Mouse (Mus musculus) gastrocnemius, postnatal 4 days (tissue): Measurements from ENCODE around the gene B3glct. TPM values are rescaled to one million over a fixed set of nuclear protein-coding genes. Genes with fewer than 3 reads are reported as not detected.

ENCODE experiments used
- DNase-seq, 2 experiments: peaks; one replicate each; pipeline ENCODE4 v3.0.0; 2021 to 2022; ENCODE audit warnings: low spot score in 2 of 2, mixed read lengths in 2 of 2
- total RNA-seq, 2 experiments: library from RNA; stranded (reverse); gene quantifications; 2 replicates each; pipeline ENCODE4 v1.2.3; 2021

The B3glct gene
- total RNA-seq, 2 experiments from 2014 or later = 10.3 to 11.5 TPM

DNA sequence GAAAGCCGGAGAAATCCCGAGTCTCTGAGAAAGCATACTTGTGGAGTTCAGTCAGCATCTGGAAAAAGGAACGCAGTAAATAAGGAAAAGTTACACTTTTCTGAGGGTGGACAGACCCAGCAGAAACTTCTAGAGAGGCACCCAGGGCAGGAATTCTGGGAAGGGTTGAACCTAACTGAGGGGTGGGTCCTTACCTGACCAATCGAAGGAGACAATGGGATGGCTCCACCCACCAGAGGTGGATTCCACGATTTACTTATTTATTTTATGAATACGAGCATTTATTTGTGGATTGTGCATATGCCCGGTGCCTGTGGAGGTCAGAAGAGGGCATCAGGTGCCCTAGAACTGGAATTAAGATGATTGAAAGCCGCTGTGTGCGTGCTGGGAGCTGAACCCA is 64.3 kb downstream of the B3glct start:
- DNase-seq = no peak

DNA sequence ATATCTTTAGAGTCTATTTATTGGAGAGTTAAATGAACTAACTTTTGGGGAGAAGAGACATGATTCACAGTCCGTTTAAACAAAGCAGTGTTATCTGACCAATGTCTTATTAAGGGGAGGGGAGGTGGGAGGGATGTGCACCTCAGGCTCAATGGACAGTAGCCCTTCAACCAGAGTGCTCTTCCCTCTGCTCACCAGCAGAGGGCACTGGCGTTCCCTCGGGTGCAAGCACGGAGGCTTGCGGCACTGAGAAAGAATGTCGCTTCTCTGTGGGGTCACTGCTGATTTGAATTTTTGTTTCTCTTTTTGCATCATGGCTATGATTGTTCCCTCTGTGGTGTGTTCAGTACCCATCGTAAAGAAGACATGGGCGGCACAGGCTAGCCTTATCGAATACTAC is 67.0 kb downstream of the B3glct start:
- no peak for DNase-seq

DNA sequence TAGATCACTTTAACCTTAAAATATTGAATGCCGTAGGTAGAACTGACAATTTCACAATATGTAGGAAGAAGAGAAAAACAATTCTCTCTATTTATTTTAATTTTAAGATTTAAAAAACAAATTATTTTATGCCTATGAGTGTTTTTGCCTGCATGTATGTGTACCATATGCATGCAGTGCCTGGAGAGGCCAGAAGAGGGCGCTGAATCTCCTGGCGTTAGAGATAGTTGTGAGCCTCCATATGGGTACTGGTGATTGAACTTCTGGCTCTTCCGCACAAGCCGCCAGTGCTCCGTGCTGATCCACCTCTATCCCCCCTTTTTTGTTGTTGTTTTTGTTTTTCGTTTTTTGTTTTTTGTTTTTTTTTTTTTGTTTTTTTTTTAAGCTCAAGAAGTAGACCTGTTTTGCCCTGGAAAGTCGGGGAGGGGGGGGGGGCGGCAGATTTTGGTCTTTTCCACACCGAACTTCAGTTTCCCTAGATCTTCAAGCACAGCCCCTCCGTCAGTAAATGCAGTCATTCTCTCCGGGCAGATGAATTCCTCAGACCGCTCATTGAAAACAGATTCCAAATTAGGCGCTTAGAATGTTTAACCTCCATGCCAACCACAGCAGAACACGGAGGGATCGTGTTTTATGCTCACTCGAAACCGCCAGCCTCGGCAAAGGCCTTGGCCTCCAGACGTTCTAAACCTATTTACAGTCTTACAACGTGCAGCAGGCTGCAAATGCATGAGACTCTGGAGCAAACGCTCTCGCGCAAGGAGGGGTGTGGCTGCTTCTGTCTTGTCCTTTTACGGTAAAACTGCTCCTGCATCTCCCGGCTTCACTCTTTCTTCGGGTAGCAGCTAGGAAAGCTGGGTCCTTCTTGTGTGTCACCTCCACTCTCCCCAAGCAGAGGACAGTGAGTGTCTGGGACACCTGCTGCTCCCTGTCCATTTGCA is 70.9 kb downstream of the B3glct start:
- no peak for DNase-seq

GRCm38 (mm10) chr5:149751861-149752260 is 73.8 kb downstream of the B3glct start:
- no peak for DNase-seq

- DNase-seq = no peak
Measured at GRCm38 (mm10) chr5:149753073-149753472, 75.0 kb downstream of the B3glct start.

DNA sequence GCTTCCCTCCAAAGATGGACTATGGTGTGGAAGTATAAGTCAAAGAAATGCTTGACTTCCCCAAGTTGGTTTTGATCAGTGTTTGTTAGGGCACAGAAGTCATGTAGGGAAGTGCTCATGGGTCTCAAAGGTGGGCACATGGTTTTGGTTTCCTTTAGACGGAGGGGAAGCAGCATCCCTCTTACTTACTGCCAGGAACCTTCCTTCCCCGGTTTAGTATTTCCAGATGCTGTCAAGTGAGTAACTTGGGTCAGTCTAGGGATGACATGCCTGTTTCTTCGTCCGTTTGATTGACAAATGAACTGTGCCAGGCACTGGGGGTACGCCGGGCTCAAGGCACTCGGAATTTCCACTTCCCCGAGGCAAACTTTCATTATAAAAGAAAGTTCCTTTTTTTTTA is 89.1 kb downstream of the B3glct start:
- no peak for DNase-seq

GRCm38 (mm10) chr5:149767651-149768301 is 89.7 kb downstream of the B3glct start:
- no peak for DNase-seq

DNA sequence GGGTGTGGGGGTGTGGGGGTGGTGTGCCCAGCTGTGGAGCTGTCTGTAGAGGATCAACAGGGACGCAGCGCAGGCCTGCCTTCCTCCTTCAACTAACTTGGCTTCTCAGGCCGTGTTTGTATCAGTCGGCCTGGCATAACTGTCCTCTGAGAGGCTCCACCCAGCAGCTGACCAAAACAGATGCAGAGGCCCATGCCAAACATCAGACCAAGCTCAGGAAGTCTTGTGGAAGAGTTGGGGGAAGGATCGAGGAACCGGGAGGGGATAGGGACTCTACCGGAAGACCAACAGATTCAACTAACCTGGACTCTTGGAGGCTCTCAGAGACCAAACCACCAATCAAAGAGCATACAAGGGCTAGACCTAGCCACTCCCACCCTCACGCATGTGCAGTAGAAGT is 91.6 kb downstream of the B3glct start:
- DNase-seq = no peak

GRCm38 (mm10) chr5:149776038-149776437 is 98.0 kb downstream of the B3glct start:
- no peak for DNase-seq

GRCm38 (mm10) chr5:149779740-149780139 is 101.7 kb downstream of the B3glct start:
- no peak for DNase-seq

DNA sequence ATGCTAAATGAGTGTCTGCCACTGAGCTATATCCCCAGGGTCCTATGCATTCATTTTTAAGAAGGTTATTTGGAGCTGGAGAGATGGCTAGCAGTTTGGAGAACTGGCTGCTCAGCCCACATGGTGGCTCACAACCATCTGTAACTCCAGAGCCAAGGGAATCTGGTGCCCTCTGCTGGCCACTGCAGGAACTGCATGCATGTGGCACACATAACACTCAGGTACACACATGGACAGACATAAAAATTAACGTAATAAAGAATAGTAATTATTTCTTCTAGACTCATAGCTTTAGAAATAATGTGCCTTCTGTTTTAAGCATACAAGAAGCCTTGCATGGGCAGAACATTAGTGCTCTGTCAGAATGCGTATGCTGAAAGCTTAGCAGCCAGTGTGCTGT is 102.4 kb downstream of the B3glct start:
- DNase-seq = no peak

- DNase-seq = no peak
Measured at GRCm38 (mm10) chr5:149790087-149790486, 112.1 kb downstream of the B3glct start.

DNA sequence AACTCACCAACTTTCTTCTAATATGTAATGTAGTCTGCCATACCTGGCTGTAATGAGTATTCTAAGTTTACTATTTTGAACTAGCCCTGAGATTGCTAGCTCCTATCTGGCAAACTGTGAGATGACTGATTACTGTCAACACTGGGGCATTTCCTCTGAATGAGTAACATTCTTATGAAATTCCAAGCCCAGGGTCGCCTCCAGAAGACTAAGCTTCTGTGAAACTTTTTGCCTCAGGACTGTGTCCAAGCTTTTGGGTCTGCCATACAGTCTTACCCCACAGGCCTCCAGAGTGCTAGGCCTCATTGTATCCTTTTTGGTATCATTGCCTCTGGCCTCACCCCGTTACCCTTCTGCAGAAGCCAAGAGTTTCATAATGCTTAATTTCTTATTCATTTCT is 132.0 kb downstream of the B3glct start:
- DNase-seq = no peak

- no peak for DNase-seq
Measured at GRCm38 (mm10) chr5:149811835-149812234, 133.8 kb downstream of the B3glct start.

Other genes starting within 250 kb of the B3glct start
- under 1 TPM; 0.25 to 0.60 TPM for gene Tex26, start 238.6 kb upstream of the B3glct start, total RNA-seq
- gene Wdr95, start 149.6 kb upstream of the B3glct start, total RNA-seq = under 1 TPM in 1 of 2 experiments, not detected in 1; 0.31 TPM
- gene Hsph1, start 41.9 kb upstream of the B3glct start, total RNA-seq = 10 to 100 TPM; 34.9 to 38.7 TPM